Mouse (Mus musculus): ENCODE measurements around the gene Tspo.

GRCm38 (mm10) chr15:83523638-83524332, 39.6 kb upstream of the Tspo start:
- TF ChIP-seq CTCF (IDR thresholded peaks at IDR 0.05; ENCODE audit: low read depth) (no peak), EP300 (IDR thresholded peaks at IDR 0.05; ENCODE audit: low read depth) (peak; percentile 88)
